ENCODE assay signal across 8 mouse cellular contexts in genomic region chr3:123267741-123268201, GRCm38 (mm10). TPM values are rescaled to one million over a fixed set of nuclear protein-coding genes. Genes with fewer than 3 reads are reported as not detected.
DNase-seq lines count a peak whose midpoint lies in the region; ATAC-seq and TF ChIP-seq lines count a peak whose summit lies in the region.

No protein-coding gene starts in this region.

- peaks cover 44% of the 10 kb centered on the region for H3K27me3 ChIP-seq in forebrain, embryonic 10.5 days (ENCODE audit: poor library complexity, severe bottlenecking)
- H3K27me3 ChIP-seq in heart, embryonic 13.5 days (replicated peaks): no peaks in the 10 kb centered on the region
- no peaks in the 10 kb centered on the region for H3K27me3 ChIP-seq in kidney, postnatal 0 days (ENCODE audit: insufficient read depth, low read length)
- no peaks in the 10 kb centered on the region for H3K27me3 ChIP-seq in liver, adult 2 months (ENCODE audit: control insufficient read depth, insufficient read depth, low read length)
- H3K27me3 ChIP-seq in myocyte (ENCODE audit: control insufficient read depth, insufficient read depth, insufficient read length): no peaks in the 10 kb centered on the region

- peaks cover 5% of the 10 kb centered on the region; the same call in 1 of the 2 replicates for H3K36me3 ChIP-seq in forebrain, embryonic 10.5 days (replicated peaks)
- peaks cover 34% of the 10 kb centered on the region for H3K36me3 ChIP-seq in heart, embryonic 13.5 days
- H3K36me3 ChIP-seq in kidney, postnatal 0 days (ENCODE audit: insufficient read depth, low read length): peaks cover 9% of the 10 kb centered on the region
- H3K36me3 ChIP-seq in liver, adult 2 months (ENCODE audit: control insufficient read depth, insufficient read depth, low read length): peaks cover 27% of the 10 kb centered on the region
- peaks cover 24% of the 10 kb centered on the region for H3K36me3 ChIP-seq in myocyte (ENCODE audit: control insufficient read depth, insufficient read depth)

- peak overlapping the region; percentile 47 for H3ac ChIP-seq in myocyte (ENCODE audit: control insufficient read depth, insufficient read length)

- no peaks in the 10 kb centered on the region for H3K9me3 ChIP-seq in forebrain, embryonic 10.5 days
- no peaks in the 10 kb centered on the region for H3K9me3 ChIP-seq in heart, embryonic 13.5 days
- H3K9me3 ChIP-seq in kidney, postnatal 0 days (replicated peaks; ENCODE audit: low read length): no peaks in the 10 kb centered on the region

- peak overlapping the region; percentile 78 for H3K4me2 ChIP-seq in heart, embryonic 13.5 days
- H3K4me2 ChIP-seq in kidney, postnatal 0 days (ENCODE audit: low read length): peak overlapping the region; percentile 84
- H3K4me2 ChIP-seq in myocyte (ENCODE audit: low read depth): peak overlapping the region; percentile 78

- peak; percentile 16; the same call in 1 of the 2 replicates for ATAC-seq in heart, embryonic 13.5 days (ENCODE audit: extremely low read depth, insufficient number of reproducible peaks, low FRiP score, low TSS enrichment)
- ATAC-seq in kidney, postnatal 0 days (replicated peaks; ENCODE audit: low FRiP score, low read depth): peak; percentile 50

- H3K9ac ChIP-seq in heart, embryonic 13.5 days: peak overlapping the region; percentile 87
- H3K9ac ChIP-seq in kidney, postnatal 0 days (ENCODE audit: low read depth, low read length): peak overlapping the region; percentile 54
- H3K9ac ChIP-seq in liver, adult 2 months (ENCODE audit: low read depth, low read length): peak overlapping the region; percentile 94

- H3K27ac ChIP-seq in bone marrow macrophage, adult 2 months (ENCODE audit: insufficient read depth, low read depth, low read length): peak overlapping the region; percentile 48
- peak overlapping the region; percentile 79 for H3K27ac ChIP-seq in forebrain, embryonic 10.5 days
- H3K27ac ChIP-seq in heart, embryonic 13.5 days (replicated peaks): peak overlapping the region; percentile 85
- H3K27ac ChIP-seq in kidney, postnatal 0 days: peak overlapping the region; percentile 27
- peak overlapping the region; percentile 95 for H3K27ac ChIP-seq in liver, adult 2 months (replicated peaks; ENCODE audit: insufficient read depth, low read depth, low read length)

- H3K4me3 ChIP-seq in bone marrow macrophage, adult 2 months (ENCODE audit: insufficient read depth, low read length): peak overlapping the region; percentile 81
- peak overlapping the region; percentile 80 for H3K4me3 ChIP-seq in forebrain, embryonic 10.5 days
- H3K4me3 ChIP-seq in heart, embryonic 13.5 days: peak overlapping the region; percentile 69
- peak overlapping the region; percentile 50 for H3K4me3 ChIP-seq in kidney, postnatal 0 days (replicated peaks; ENCODE audit: low read depth, low read length)
- peak overlapping the region; percentile 88 for H3K4me3 ChIP-seq in liver, adult 2 months (ENCODE audit: insufficient read depth, low read depth, low read length)
- peak overlapping the region; percentile 94 for H3K4me3 ChIP-seq in myocyte

- peaks cover 24% of the 10 kb centered on the region for H3K79me2 ChIP-seq in liver, adult 2 months (ENCODE audit: control insufficient read depth, insufficient read depth, low read length)
- H3K79me2 ChIP-seq in myocyte (ENCODE audit: control insufficient read depth, insufficient read depth): peaks cover 49% of the 10 kb centered on the region

- peak; percentile 59 for DNase-seq in CD4-positive, CD25-positive, alpha-beta regulatory T cell, adult 2 months (ENCODE audit: low read depth, low spot score)
- peak; percentile 46 for DNase-seq in forebrain, embryonic 10.5 days (ENCODE audit: extremely low spot score, low spot score)
- peak; percentile 63 for DNase-seq in kidney, postnatal 0 days (ENCODE audit: low spot score)
- DNase-seq in liver, adult 2 months (ENCODE audit: extremely low read depth, low read depth, low spot score): peak; percentile 90
- peak; percentile 35 for DNase-seq in telencephalon, adult 2 months (ENCODE audit: low read depth, low spot score)

- WGBS in forebrain, embryonic 10.5 days: under 1% methylated on average over 25 of the region's 25 CpGs
- WGBS in heart, embryonic 13.5 days: under 1% methylated on average over 25 of the region's 25 CpGs
- WGBS in kidney, postnatal 0 days: under 1% methylated on average over 25 of the region's 25 CpGs
- WGBS in liver, adult 2 months: under 1% methylated on average over 25 of the region's 25 CpGs

- no peak for TF ChIP-seq CTCF in bone marrow macrophage, adult 2 months (IDR thresholded peaks at IDR 0.05; ENCODE audit: low read depth, low read length)
- no peak for TF ChIP-seq CTCF in kidney, postnatal 0 days (IDR thresholded peaks at IDR 0.05; ENCODE audit: low read depth)
- no peak for TF ChIP-seq CTCF in liver, adult 2 months (IDR thresholded peaks at IDR 0.05; ENCODE audit: low read depth, low read length)

- no peak for TF ChIP-seq POLR2A in bone marrow macrophage, adult 2 months (IDR thresholded peaks at IDR 0.05; ENCODE audit: borderline replicate concordance, low read depth, low read length)
- TF ChIP-seq POLR2A in liver, adult 2 months (IDR thresholded peaks at IDR 0.05; ENCODE audit: extremely low read depth, insufficient read depth, low read length): 0 out of 2 replicates have a peak, but pooled peaks have one; percentile 35
- TF ChIP-seq POLR2A in myocyte (IDR thresholded peaks at IDR 0.05; ENCODE audit: insufficient read length, low read depth): peak; percentile 54

- H3K4me1 ChIP-seq in bone marrow macrophage, adult 2 months (ENCODE audit: control insufficient read depth, insufficient read depth, low read length): peaks cover 12% of the 10 kb centered on the region
- peaks cover 9% of the 10 kb centered on the region for H3K4me1 ChIP-seq in forebrain, embryonic 10.5 days
- H3K4me1 ChIP-seq in heart, embryonic 13.5 days: peaks cover 24% of the 10 kb centered on the region
- 0 out of 2 replicates have a peak, but pooled peaks cover 4% of the 10 kb centered on the region for H3K4me1 ChIP-seq in kidney, postnatal 0 days (replicated peaks; ENCODE audit: insufficient read depth, low read length)
- H3K4me1 ChIP-seq in liver, adult 2 months (ENCODE audit: control insufficient read depth, insufficient read depth, low read length): peaks cover 8% of the 10 kb centered on the region

TF ChIP-seq in myocyte, 11 proteins besides CTCF, POLR2A, EP300 and RAD21:
- TF ChIP-seq REST (IDR thresholded peaks at IDR 0.05; ENCODE audit: insufficient read depth, insufficient read length): no peak
- no peak for TF ChIP-seq MAX (IDR thresholded peaks at IDR 0.05; ENCODE audit: low read depth)
- no peak for TF ChIP-seq USF1 (IDR thresholded peaks at IDR 0.05; ENCODE audit: low read depth)
- TF ChIP-seq MYOG (IDR thresholded peaks at IDR 0.05; ENCODE audit: control insufficient read depth in 1 of 3, insufficient read depth in 1 of 3, insufficient read length in 2 of 3, low read depth in 2 of 3): no peak
- TF ChIP-seq CEBPB (IDR thresholded peaks at IDR 0.05; ENCODE audit: insufficient read depth, poor library complexity, severe bottlenecking): no peak
- no peak for TF ChIP-seq POLR2AphosphoS2 (IDR thresholded peaks at IDR 0.05; ENCODE audit: insufficient read length, low read depth)
- no peak for TF ChIP-seq E2F4 (IDR thresholded peaks at IDR 0.05; ENCODE audit: insufficient read depth)
- TF ChIP-seq MYOD1 (IDR thresholded peaks at IDR 0.05; ENCODE audit: control insufficient read depth in 1 of 3, insufficient read length in 2 of 3, low read depth in 2 of 3): no peak
TF ChIP-seq in myocyte: peak in this region for 0.

RNA-seq across cellular contexts. Expression of gene Sec24d, which starts 0.5 kb away (rescaled TPM):
- polyA plus RNA-seq in bone marrow macrophage, adult 2 months (2012; ENCODE audit: insufficient read depth, insufficient read length, missing spikeins): 33.2 and 35.8 TPM in 2 replicates
- polyA plus RNA-seq in forebrain, embryonic 10.5 days (2016; fragmentation: Nextera tagmentation; extraction: Ambion mirVana): 16.9 and 18.0 TPM in 2 replicates
- 67.2 and 70.4 TPM in 2 replicates for polyA plus RNA-seq in heart, embryonic 13.5 days (2015; fragmentation: Nextera tagmentation; extraction: Ambion mirVana)
- 51.4 and 61.1 TPM in 2 replicates for polyA plus RNA-seq in kidney, postnatal 0 days (2015; fragmentation: Nextera tagmentation; extraction: Ambion mirVana)
- 46.4 and 56.7 TPM in 2 replicates for total RNA-seq in liver, adult 2 months (2014; rRNA removed)
- 71.9 and 89.7 TPM in 2 replicates for polyA plus RNA-seq in liver, adult 2 months (2012; rRNA removed)
- polyA plus RNA-seq in myocyte (2012; fragmentation: generic; extraction: Trizol): 36.8 TPM

RNA-seq across cellular contexts. Expression of gene Synpo2, which starts 31.8 kb away (rescaled TPM):
- polyA plus RNA-seq in bone marrow macrophage, adult 2 months (2012; ENCODE audit: insufficient read depth, insufficient read length, missing spikeins): 0.29 and 0.48 TPM in 2 replicates
- 1.3 and 1.6 TPM in 2 replicates for polyA plus RNA-seq in forebrain, embryonic 10.5 days (2016; fragmentation: Nextera tagmentation; extraction: Ambion mirVana)
- 15.1 and 16.8 TPM in 2 replicates for polyA plus RNA-seq in heart, embryonic 13.5 days (2015; fragmentation: Nextera tagmentation; extraction: Ambion mirVana)
- 5.1 and 5.2 TPM in 2 replicates for polyA plus RNA-seq in kidney, postnatal 0 days (2015; fragmentation: Nextera tagmentation; extraction: Ambion mirVana)
- 0.34 and 0.37 TPM in 2 replicates for total RNA-seq in liver, adult 2 months (2014; rRNA removed)
- 0.06 TPM in 2 replicates for polyA plus RNA-seq in liver, adult 2 months (2012; rRNA removed)
- polyA plus RNA-seq in myocyte (2012; fragmentation: generic; extraction: Trizol): 24.4 TPM

Comparison
In these comparisons a context has a peak if more than half of its experiments do, and no peak if none do; other contexts are left out.
1. Peak in every context shown above with its lines: DNase-seq, ATAC-seq, H3K4me3 ChIP-seq and H3K27ac ChIP-seq.
2. DNase-seq: peak in every context shown above with its lines; median percentile 90 in liver, adult 2 months; 63 in kidney, postnatal 0 days; 59 in CD4-positive, CD25-positive, alpha-beta regulatory T cell, adult 2 months; 46 in forebrain, embryonic 10.5 days; 35 in telencephalon, adult 2 months.
3. H3K27ac ChIP-seq: peak in every context shown above with its lines; median percentile 95 in liver, adult 2 months; 85 in heart, embryonic 13.5 days; 79 in forebrain, embryonic 10.5 days; 48 in bone marrow macrophage, adult 2 months; 27 in kidney, postnatal 0 days.